15 mouse cellular contexts compared by ENCODE assay signal in the genomic region with DNA sequence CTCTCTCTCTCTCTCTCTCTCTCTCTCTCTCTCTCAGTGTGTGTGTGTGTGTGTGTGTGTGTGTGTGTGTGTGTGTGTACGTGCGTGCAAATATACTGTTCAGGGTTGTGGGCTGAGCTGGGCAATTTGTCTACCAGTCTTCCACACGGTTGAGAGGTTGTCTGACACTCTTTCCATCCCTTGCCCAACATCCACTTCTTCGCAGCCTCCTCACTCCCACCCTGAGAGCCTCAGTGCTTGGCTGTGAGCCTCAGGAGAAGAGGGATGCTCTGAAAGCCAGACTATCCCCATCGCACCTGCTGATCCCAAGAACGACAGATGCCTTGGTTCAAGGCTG. TPM values are rescaled to one million over a fixed set of nuclear protein-coding genes. Genes with fewer than 3 reads are reported as not detected.
DNase-seq lines count a peak whose midpoint lies in the region; ATAC-seq lines count a peak whose summit lies in the region.
"Had no signal": no experiment of that assay in that cellular context is flagged by ENCODE, and none has a peak within 500 bp of the region (broad histone marks: within the 10 kb centered on the region; RNA-seq: fewer than 3 reads in every experiment).

No protein-coding gene starts in this region.

- ATAC-seq in heart, embryonic 13.5 days (ENCODE audit: extremely low read depth, insufficient number of reproducible peaks, low FRiP score, low TSS enrichment), result 0 out of 2 replicates have a peak, but pooled peaks have one; percentile 15
- peak; percentile 39; the same call in 1 of the 2 replicates for ATAC-seq in forebrain, embryonic 16.5 days
- peak; percentile 33; the same call in 1 of the 2 replicates for ATAC-seq in midbrain, embryonic 15.5 days (replicated peaks)
- ATAC-seq: intestine, embryonic 16.5 days had no signal

- peaks cover 20% of the 10 kb centered on the region; the same call in 1 of the 2 replicates for H3K27me3 ChIP-seq in heart, embryonic 13.5 days (replicated peaks)
- no peaks in the 10 kb centered on the region for H3K27me3 ChIP-seq in forebrain, embryonic 16.5 days (replicated peaks; ENCODE audit: control insufficient read depth, insufficient read depth, low read length)
- no peaks in the 10 kb centered on the region for H3K27me3 ChIP-seq in midbrain, embryonic 15.5 days (replicated peaks)
- H3K27me3 ChIP-seq: lung, embryonic 15.5 days had no signal

- H3K4me1 ChIP-seq in heart, embryonic 13.5 days, result peaks cover 18% of the 10 kb centered on the region
- no peaks in the 10 kb centered on the region; the same call in 1 of the 2 replicates for H3K4me1 ChIP-seq in forebrain, embryonic 16.5 days (replicated peaks; ENCODE audit: control insufficient read depth, insufficient read depth, low read length)
- peaks cover 25% of the 10 kb centered on the region for H3K4me1 ChIP-seq in midbrain, embryonic 15.5 days

- no peak overlapping the region for H3K4me3 ChIP-seq in heart, embryonic 13.5 days
- no peak overlapping the region for H3K4me3 ChIP-seq in forebrain, embryonic 16.5 days (replicated peaks; ENCODE audit: low read length)
- H3K4me3 ChIP-seq in midbrain, embryonic 15.5 days, result no peak overlapping the region
- H3K4me3 ChIP-seq: lung, embryonic 15.5 days had no signal

- no peak overlapping the region for H3K9ac ChIP-seq in heart, embryonic 13.5 days
- no peak overlapping the region for H3K9ac ChIP-seq in forebrain, embryonic 16.5 days (replicated peaks; ENCODE audit: low read depth, low read length)
- no peak overlapping the region for H3K9ac ChIP-seq in midbrain, embryonic 15.5 days
- H3K9ac ChIP-seq: lung, embryonic 15.5 days had no signal

- intact Hi-C loops in heart, postnatal 10 days (cut with DNase I), result loop anchor here (1.0 kb wide), 1 partner anchor 52 kb away; no protein-coding TSS in a partner anchor
- intact Hi-C loops in left cerebral cortex, postnatal 25 days (cut with DNase I), result loop anchor here (2.0 kb wide), 1 partner anchor 52 kb away; no protein-coding TSS in a partner anchor

- DNase-seq in heart, postnatal 10 days, result no peak
- peak; percentile 23 for DNase-seq in Muller cell, postnatal 12 days (ENCODE audit: inconsistent ontology term)
- DNase-seq in right cerebral cortex, postnatal 14 days, result no peak
- no peak for DNase-seq in embryo, embryonic 10 days (ENCODE audit: low spot score)
- DNase-seq in left cerebral cortex, postnatal 25 days (ENCODE audit: low spot score in 2 of 2), result no peak
- DNase-seq: B cell, adult 2 months; kidney, postnatal 10 days; thymus, postnatal 36 days had no signal

- WGBS in heart, embryonic 13.5 days, result 40% methylated on average over 6 of the region's 6 CpGs
- 40% methylated on average over 6 of the region's 6 CpGs for WGBS in forebrain, embryonic 16.5 days
- WGBS in midbrain, embryonic 15.5 days, result 44% methylated on average over 6 of the region's 6 CpGs

- H3K36me3 ChIP-seq in heart, embryonic 13.5 days, result no peaks in the 10 kb centered on the region
- H3K36me3 ChIP-seq in forebrain, embryonic 16.5 days (ENCODE audit: control insufficient read depth, insufficient read depth), result no peaks in the 10 kb centered on the region
- no peaks in the 10 kb centered on the region for H3K36me3 ChIP-seq in midbrain, embryonic 15.5 days (replicated peaks)
- H3K36me3 ChIP-seq: lung, embryonic 15.5 days had no signal

- no peak overlapping the region for H3K27ac ChIP-seq in heart, embryonic 13.5 days (replicated peaks)
- no peak overlapping the region for H3K27ac ChIP-seq in forebrain, embryonic 16.5 days (ENCODE audit: low read length)
- H3K27ac ChIP-seq in midbrain, embryonic 15.5 days, result 0 out of 2 replicates have a peak overlapping the region, but pooled peaks have one; percentile 3
- H3K27ac ChIP-seq: lung, embryonic 15.5 days had no signal

- H3K4me2 ChIP-seq in heart, embryonic 13.5 days, result no peak overlapping the region
- no peak overlapping the region for H3K4me2 ChIP-seq in forebrain, embryonic 16.5 days (ENCODE audit: low read length)
- no peak overlapping the region for H3K4me2 ChIP-seq in midbrain, embryonic 15.5 days
- H3K4me2 ChIP-seq: lung, embryonic 15.5 days had no signal

- peaks cover 2% of the 10 kb centered on the region; the same call in 1 of the 2 replicates for H3K9me3 ChIP-seq in heart, embryonic 13.5 days
- H3K9me3 ChIP-seq in forebrain, embryonic 16.5 days (ENCODE audit: control insufficient read depth, low read length), result no peaks in the 10 kb centered on the region
- H3K9me3 ChIP-seq in midbrain, embryonic 15.5 days, result no peaks in the 10 kb centered on the region
- H3K9me3 ChIP-seq: lung, embryonic 15.5 days had no signal

RNA-seq across cellular contexts. Expression of gene Zdhhc22, which starts 10.6 kb away (rescaled TPM):
- 0.04 and 0.09 TPM in 2 replicates for polyA plus RNA-seq in heart, embryonic 13.5 days (2015; fragmentation: Nextera tagmentation; extraction: Ambion mirVana)
- not detected for total RNA-seq in heart, postnatal 10 days (2021)
- 5.2 and 9.4 TPM in 2 replicates for polyA plus RNA-seq in forebrain, embryonic 16.5 days (2015; fragmentation: Nextera tagmentation; extraction: Ambion mirVana)
- polyA plus RNA-seq in midbrain, embryonic 15.5 days (2015; fragmentation: Nextera tagmentation; extraction: Ambion mirVana), result 17.8 and 21.8 TPM in 2 replicates
- total RNA-seq in left cerebral cortex, postnatal 25 days (2021), result 10 to 100 TPM; 51.9 to 54.0 TPM
- total RNA-seq: granulocyte monocyte progenitor cell, adult 5-6 weeks; heart, postnatal 14 days had no signal

RNA-seq across cellular contexts. Expression of gene Tmem63c, which starts 20.3 kb away (rescaled TPM):
- not detected in 2 replicates for polyA plus RNA-seq in heart, embryonic 13.5 days (2015; fragmentation: Nextera tagmentation; extraction: Ambion mirVana)
- total RNA-seq in heart, postnatal 10 days (2021), result under 1 TPM; 0.17 to 0.25 TPM
- polyA plus RNA-seq in forebrain, embryonic 16.5 days (2015; fragmentation: Nextera tagmentation; extraction: Ambion mirVana), result 6.4 and 11.2 TPM in 2 replicates
- polyA plus RNA-seq in midbrain, embryonic 15.5 days (2015; fragmentation: Nextera tagmentation; extraction: Ambion mirVana), result 11.1 and 12.7 TPM in 2 replicates
- 10 to 100 TPM; 42.0 to 45.8 TPM for total RNA-seq in left cerebral cortex, postnatal 25 days (2021)
- total RNA-seq: granulocyte monocyte progenitor cell, adult 5-6 weeks had no signal

RNA-seq across cellular contexts. Expression of gene Cipc, which starts 54.0 kb away (rescaled TPM):
- polyA plus RNA-seq in heart, embryonic 13.5 days (2015; fragmentation: Nextera tagmentation; extraction: Ambion mirVana), result 18.4 and 21.3 TPM in 2 replicates
- total RNA-seq in heart, postnatal 10 days (2021), result 10 to 100 TPM; 36.5 to 45.1 TPM
- 61.5 and 62.7 TPM in 2 replicates for polyA plus RNA-seq in forebrain, embryonic 16.5 days (2015; fragmentation: Nextera tagmentation; extraction: Ambion mirVana)
- 55.0 and 56.0 TPM in 2 replicates for polyA plus RNA-seq in midbrain, embryonic 15.5 days (2015; fragmentation: Nextera tagmentation; extraction: Ambion mirVana)
- 10 to 100 TPM; 79.9 to 87.8 TPM for total RNA-seq in left cerebral cortex, postnatal 25 days (2021)
